Mouse (Mus musculus): ENCODE data around the gene Gm17577.
"Not testable (repeated sequence)": the region's sequence is repeated elsewhere in the genome, so short reads cannot be mapped to it uniquely, and the experiment has no call there.

Gene Gm17577

GRCm38 (mm10) chrX:123246807-123247206, at the start of gene Gm17577:
TSS of gene Gm17577 (minus strand) at chrX:123246907.
- not testable (repeated sequence) for DNase-seq (ENCODE audit: low spot score)

GRCm38 (mm10) chrX:123222381-123222780, 24.3 kb downstream of the Gm17577 start, which contains the start of gene Srsx:
TSS of gene Srsx (minus strand) at chrX:123222481.
- not testable (repeated sequence) for DNase-seq (ENCODE audit: low spot score)

All from T-cell, adult 2 months (primary cell).